Mouse (Mus musculus) heart, adult 2 months (tissue): ENCODE measurements around the gene Wbp2.

Experiments used
- EP300 ChIP-seq: fragments of 200-500 bp; IDR thresholded peaks from 2 replicates; pipeline ENCODE4 v1.6.1; 2011; ENCODE audit warnings: low read depth, low read length, control low read depth; ENCODE audit not compliant: insufficient read depth
- POLR2A ChIP-seq: fragments of 200-500 bp; IDR thresholded peaks from 2 replicates; pipeline ENCODE4 v1.6.1; 2011; ENCODE audit warnings: mild to moderate bottlenecking, low read depth, low read length, control low read depth; ENCODE audit not compliant: insufficient read depth

DNA sequence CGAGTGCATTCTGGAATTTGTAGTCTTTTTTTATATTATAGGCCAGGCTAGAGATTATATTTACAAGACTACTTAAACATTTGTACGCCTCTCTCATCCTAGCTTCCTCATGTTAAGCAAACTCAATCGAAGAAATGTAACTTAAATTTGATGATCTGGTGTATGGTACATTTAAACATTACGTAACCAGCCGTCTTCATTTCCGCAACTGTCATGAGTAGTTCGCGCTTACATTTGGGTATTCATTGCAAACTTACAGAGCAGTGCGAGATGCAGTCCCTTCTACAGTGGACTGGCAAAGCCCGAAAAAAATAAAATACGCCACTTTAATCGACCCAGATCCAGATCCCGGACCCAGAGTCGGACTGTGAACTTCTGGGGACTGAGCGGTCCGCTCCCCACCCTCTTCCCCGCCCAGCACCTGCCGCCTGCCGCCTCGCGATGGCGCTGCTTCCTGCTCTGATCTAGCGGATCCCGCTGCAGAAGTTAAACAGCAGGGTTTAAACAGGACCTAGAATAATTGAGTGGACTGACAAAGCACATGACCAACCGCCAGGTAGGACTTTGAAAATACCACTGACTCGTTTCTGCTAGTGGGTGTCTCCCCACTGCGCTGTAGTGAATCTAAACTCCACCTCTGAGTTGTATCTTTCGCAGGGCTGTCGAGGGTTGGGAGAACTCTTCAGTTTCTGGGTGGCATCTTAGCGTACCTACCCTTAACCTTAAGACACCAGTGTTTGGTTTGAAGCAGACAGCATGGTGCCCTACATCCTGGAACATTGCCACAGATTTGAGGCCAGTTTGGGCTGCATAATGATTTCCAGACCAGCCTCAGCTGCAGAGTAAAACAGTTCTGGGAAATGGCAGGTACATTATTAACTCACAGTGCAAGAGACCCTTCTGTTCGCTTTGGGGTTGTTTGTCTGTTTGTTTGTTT, 667 bp upstream of the Wbp2 start:
- TF ChIP-seq POLR2A (peak; percentile 62), EP300 (peak; percentile 93; the same call in 1 of the 2 replicates)
